12 mouse cellular contexts compared by ENCODE assay signal in the genomic region with DNA sequence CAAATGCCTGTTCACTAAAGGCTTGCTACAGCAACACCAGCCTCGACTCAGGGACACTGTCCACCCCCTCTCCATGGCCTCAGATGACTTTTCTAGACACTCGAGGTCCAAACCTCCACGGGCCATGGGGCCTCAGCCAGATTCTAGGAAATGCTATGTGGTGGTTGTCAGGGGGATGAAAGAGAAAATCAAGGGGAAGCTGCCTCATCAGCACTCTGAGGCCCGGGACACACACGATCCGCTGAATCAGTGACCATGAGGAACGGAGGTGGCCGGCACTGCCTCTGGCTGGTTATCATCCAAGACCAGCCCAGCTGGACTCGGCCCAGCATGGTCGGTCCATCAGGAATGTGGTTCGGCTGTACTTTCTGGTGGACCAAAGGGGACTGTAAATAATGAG. TPM values are rescaled to one million over a fixed set of nuclear protein-coding genes. Genes with fewer than 3 reads are reported as not detected.
DNase-seq lines count a peak whose midpoint lies in the region; ATAC-seq and TF ChIP-seq lines count a peak whose summit lies in the region.
"Had no signal": no experiment of that assay in that cellular context is flagged by ENCODE, and none has a peak within 500 bp of the region (broad histone marks: within the 10 kb centered on the region; RNA-seq: fewer than 3 reads in every experiment).

No protein-coding gene starts in this region.

- H3K9me3 ChIP-seq in lung, postnatal 0 days (ENCODE audit: low read length), result no peaks in the 10 kb centered on the region
- H3K9me3 ChIP-seq: kidney, embryonic 15.5 days had no signal

- peak; percentile 45 for DNase-seq in kidney, postnatal 14 days
- DNase-seq in kidney, adult 8-10 months, result no peak
- DNase-seq in adrenal gland, adult (ENCODE audit: inconsistent age in 2 of 2, low spot score in 1 of 2), result peak; percentile 82 to 94
- peak; percentile 84 to 89 for DNase-seq in adrenal gland, postnatal 36 days
- DNase-seq in lung, postnatal 0 days (ENCODE audit: low spot score), result peak; percentile 36
- DNase-seq in layer of hippocampus, adult 9-10 months (ENCODE audit: low spot score), result no peak
- DNase-seq: right cerebral cortex, postnatal 25 days; thymus, adult 18-20 months had no signal

- 64% methylated on average over 11 of the region's 11 CpGs for WGBS in lung, postnatal 0 days

- H3K9ac ChIP-seq in lung, postnatal 0 days (replicated peaks; ENCODE audit: low read depth), result no peak overlapping the region
- H3K9ac ChIP-seq: kidney, embryonic 15.5 days had no signal

- peak; percentile 23; the same call in 1 of the 2 replicates for ATAC-seq in lung, postnatal 0 days
- no peak for ATAC-seq in granulocyte monocyte progenitor cell, adult 5-6 weeks (replicated peaks; ENCODE audit: poor library complexity, severe bottlenecking)
- no peak for ATAC-seq in monocyte, adult 5-6 weeks (replicated peaks; ENCODE audit: insufficient number of reproducible peaks, low FRiP score, low TSS enrichment, poor library complexity, severe bottlenecking)

- TF ChIP-seq EP300 in lung, postnatal 0 days (IDR thresholded peaks at IDR 0.05), result no peak

- no peak overlapping the region for H3K27ac ChIP-seq in lung, postnatal 0 days (ENCODE audit: low read length)
- H3K27ac ChIP-seq: kidney, embryonic 15.5 days had no signal

- no peak overlapping the region for H3K4me2 ChIP-seq in lung, postnatal 0 days (replicated peaks; ENCODE audit: low read depth, low read length)
- H3K4me2 ChIP-seq: kidney, embryonic 15.5 days had no signal

- H3K4me1 ChIP-seq in lung, postnatal 0 days (ENCODE audit: insufficient read depth, low read depth, low read length), result 0 out of 2 replicates have a peak, but pooled peaks cover 3% of the 10 kb centered on the region

- no peaks in the 10 kb centered on the region for H3K36me3 ChIP-seq in lung, postnatal 0 days (ENCODE audit: insufficient read depth, low read length)

- no peak overlapping the region for H3K4me3 ChIP-seq in lung, postnatal 0 days (ENCODE audit: low read depth, low read length)
- H3K4me3 ChIP-seq: kidney, embryonic 15.5 days; myocyte had no signal

- H3K27me3 ChIP-seq in lung, postnatal 0 days (replicated peaks; ENCODE audit: insufficient read depth, low read length), result no peaks in the 10 kb centered on the region
- H3K27me3 ChIP-seq: kidney, embryonic 15.5 days had no signal

- TF ChIP-seq CTCF in lung, postnatal 0 days (IDR thresholded peaks at IDR 0.05), result no peak

RNA-seq across cellular contexts. Expression of gene Hk2, which starts 23.2 kb away (rescaled TPM):
- total RNA-seq in adrenal gland, postnatal 36 days (2021), result 10 to 100 TPM; 77.2 to 98.0 TPM
- polyA plus RNA-seq in lung, postnatal 0 days (2015; fragmentation: Nextera tagmentation; extraction: Ambion mirVana), result 4.8 and 5.4 TPM in 2 replicates
- total RNA-seq in granulocyte monocyte progenitor cell, adult 5-6 weeks (2014; fragmentation: Nextera tagmentation), result 38.6 and 70.1 TPM in 2 replicates
- total RNA-seq in granulocyte monocyte progenitor cell, adult 5-6 weeks (2017), result 62.0 and 76.5 TPM in 2 replicates
- 40.8 to 76.5 TPM (median 73.2 TPM) in 3 replicates for total RNA-seq in monocyte, adult 5-6 weeks (2017)

RNA-seq across cellular contexts. Expression of gene Pole4, which starts 45.9 kb away (rescaled TPM):
- 10 to 100 TPM; 43.1 to 50.3 TPM for total RNA-seq in adrenal gland, postnatal 36 days (2021)
- polyA plus RNA-seq in lung, postnatal 0 days (2015; fragmentation: Nextera tagmentation; extraction: Ambion mirVana), result 57.4 and 60.4 TPM in 2 replicates
- 56.5 and 86.2 TPM in 2 replicates for total RNA-seq in granulocyte monocyte progenitor cell, adult 5-6 weeks (2014; fragmentation: Nextera tagmentation)
- total RNA-seq in granulocyte monocyte progenitor cell, adult 5-6 weeks (2017), result 48.2 and 49.2 TPM in 2 replicates
- 56.2 to 83.8 TPM (median 56.4 TPM) in 3 replicates for total RNA-seq in monocyte, adult 5-6 weeks (2017)

Comparison
In these comparisons a context has a peak if more than half of its experiments do, and no peak if none do; other contexts are left out.
1. DNase-seq: peak in kidney, postnatal 14 days (single experiment), adrenal gland, adult (2 of 2), adrenal gland, postnatal 36 days (2 of 2) and lung, postnatal 0 days (single experiment); none in kidney, adult 8-10 months (0 of 2) and layer of hippocampus, adult 9-10 months (single experiment).